Mouse (Mus musculus) skeletal muscle tissue, adult 2 months (tissue): Measurements from ENCODE around the gene Rabl6.
A peak's percentile ranks its signal among the peaks of the same experiment; 100 is the strongest.

Source experiments
- DNase-seq: peaks from one replicate; pipeline ENCODE4 v3.0.0-alpha.2; 2012; ENCODE audit warnings: low read depth, low spot score

Gene Rabl6

DNA sequence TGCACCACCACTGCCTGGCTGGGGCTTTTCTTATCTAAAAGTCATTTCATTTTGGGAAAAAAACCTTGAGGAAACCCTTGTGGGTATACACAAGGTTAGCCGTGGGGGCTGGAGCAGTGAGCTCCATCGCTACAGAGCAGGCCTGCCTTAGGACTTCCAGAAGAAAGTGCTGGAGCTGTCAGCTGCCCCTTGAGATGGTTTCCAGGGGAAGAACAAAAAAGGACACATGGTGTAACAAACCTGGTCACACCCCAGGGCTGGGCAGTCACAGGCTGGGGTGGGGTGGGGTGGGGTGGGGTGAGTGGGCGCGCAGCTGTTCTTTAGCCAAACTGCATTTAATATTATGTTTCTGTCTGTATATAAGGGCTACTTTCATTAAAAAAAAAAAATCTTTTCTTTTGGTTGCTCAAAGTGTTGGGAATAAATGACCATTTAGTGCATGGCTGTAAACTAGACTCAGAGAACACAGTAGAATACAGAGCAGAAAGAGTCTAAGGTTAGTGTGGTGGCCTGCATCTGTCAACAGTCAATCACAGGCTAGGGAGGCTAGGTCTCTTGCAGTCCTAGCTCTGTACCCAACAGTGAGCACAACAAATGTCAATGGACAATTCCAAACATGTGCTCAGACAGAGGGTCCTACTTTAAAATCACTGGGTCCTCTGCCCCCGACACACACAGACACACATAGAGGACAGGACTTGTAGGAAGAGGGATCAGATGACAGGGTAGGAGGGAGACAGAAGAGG is 11.4 kb downstream of the Rabl6 start:
- no peak for DNase-seq

DNA sequence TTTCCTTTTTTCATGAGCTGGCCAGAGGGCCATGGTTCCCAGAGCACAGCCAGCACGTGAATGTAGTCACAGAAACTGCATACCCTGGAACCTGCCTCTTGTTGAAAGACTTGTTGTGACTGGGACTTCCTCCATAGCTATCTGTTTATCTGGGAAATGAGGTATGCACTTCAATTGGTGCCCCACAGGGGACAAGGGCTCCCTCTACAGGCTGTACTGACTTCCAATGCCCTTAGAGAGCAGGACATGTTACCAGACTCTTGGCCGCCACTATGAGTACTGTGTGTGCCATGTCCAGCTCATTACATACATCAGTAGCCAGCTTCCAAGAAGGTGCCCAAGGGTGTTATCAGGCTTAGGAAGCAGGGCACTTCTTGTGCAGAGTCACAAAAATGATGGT is 16.5 kb downstream of the Rabl6 start:
- no peak for DNase-seq

DNA sequence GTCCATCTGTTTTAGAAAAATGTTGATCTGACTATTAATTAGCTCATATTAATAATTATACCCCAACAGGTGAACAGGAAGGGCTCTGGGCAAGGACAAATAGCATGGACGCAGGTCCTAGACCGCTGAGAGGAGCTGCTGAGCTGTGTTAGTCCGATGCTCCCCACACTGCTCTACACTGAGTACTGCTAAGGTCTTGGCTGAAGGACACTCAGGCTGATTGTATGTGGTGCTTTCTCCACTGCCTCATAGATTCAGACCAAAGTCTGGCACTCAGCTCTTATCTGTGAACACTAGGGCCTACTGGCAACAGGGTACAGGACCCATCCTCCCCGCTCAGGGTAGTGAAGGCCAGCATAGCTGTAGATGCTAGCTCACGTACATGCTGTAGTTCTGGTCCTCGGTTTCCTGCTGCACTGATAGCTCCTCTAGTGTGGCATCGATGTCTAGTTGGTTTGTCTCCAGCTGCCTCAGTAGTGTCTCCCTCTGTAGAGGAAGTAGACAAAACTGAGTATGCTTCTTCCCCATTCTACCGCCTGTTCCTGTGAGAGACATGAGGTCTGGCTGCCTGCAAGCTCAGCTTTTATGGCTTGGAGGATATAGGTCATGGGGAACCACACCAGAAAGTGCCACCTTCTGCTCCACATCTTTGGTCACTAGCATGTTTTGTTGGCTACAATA is 20.0 kb downstream of the Rabl6 start:
- no peak for DNase-seq

DNA sequence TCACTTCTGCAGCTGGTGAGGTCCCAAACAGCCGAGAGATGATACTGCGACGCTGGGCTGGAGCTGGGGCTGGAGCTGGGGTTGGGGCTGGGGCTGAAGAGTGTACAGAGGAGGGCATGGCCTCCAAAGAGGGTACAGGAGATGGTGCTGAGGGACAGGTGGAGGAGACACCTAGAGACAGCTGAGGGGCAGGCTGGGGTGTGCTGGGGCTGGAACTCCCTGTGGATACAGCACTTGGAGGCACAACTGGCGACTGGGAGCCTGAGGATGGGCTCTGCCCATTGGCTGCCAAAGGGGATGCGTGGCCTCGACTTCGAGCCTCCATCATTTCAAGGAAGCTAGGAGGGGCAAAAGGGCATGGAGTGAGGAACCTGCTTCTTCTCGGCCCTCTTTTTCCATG is 21.0 kb downstream of the Rabl6 start:
- no peak for DNase-seq

DNA sequence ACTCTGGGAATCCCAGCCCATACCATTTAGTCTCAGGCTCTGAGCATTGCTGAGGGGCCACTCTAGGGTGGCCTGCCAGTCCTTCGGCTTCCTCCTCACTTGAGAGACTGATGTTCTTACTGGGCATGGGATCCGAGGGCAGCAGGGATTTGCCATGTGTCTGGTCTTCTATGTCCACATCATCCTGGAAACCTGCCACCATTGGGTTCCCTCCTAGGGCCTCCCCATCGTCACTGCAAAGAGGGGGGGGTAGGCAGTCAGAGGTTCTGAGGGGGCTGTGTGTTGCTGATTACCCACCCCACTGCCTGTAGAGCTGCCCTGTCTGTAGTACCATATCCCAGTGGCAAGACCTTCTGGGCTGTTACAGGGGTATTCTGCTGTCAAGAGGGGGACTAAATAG is 22.7 kb downstream of the Rabl6 start:
- DNase-seq = no peak

DNA sequence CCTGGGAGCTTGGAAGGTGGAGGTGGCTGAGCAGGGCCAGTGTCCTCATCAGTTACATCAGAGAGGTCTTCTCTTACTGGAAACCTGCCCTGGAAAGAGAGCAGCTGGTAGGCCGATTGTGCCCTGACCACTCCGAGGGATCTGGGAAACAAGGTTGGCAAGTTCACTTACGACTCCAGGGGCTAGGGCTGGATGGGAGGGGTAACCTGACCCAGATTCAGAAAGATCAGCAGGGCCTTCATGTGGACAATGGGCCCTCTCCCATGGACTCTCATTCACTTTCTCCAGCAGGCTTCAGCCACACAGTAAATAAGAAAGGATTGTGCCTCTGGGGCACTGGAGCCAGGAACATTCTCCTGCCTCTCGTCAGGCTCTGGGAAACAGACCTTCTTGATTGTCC is 23.5 kb downstream of the Rabl6 start:
- DNase-seq = no peak

DNA sequence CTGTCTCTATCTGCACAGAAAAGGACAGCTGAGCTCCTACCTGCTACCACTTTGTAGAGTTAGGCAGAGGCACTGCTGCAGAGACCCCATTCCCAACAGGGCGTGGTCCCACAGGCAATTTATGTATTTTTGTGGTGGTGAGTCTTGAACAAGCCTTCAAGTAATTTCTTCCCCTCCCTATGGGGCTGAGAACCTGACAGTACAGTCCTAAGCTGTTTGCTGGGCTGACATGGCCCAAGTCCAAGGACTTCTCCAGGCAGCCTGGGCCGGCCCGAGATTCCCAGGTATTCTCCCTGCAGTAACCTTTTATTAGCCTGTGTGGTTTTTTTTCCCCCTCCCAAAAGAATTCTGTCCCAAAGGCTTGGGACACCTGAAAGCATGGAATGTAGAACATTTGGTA is 24.2 kb downstream of the Rabl6 start:
- no peak for DNase-seq

DNA sequence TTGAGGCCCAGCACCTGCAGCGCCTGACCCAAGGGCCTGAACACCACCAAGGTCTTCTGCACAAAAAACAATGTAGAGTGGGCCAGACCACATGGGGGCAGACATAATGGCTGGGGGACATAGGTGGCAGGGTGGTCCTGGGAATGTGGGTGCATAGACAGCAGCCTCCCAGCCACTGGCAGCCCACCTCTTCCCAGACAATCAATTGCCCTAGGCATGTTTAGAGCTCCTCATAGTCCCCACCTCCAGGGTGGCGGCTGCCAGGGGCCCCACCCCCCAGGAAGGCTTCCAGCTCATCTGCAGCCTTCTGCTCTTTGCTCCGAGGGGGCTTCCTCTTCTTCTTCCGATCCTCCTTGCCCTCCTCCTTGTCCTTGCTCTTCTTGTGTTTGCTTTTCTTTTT is 24.8 kb downstream of the Rabl6 start:
- no peak for DNase-seq

DNA sequence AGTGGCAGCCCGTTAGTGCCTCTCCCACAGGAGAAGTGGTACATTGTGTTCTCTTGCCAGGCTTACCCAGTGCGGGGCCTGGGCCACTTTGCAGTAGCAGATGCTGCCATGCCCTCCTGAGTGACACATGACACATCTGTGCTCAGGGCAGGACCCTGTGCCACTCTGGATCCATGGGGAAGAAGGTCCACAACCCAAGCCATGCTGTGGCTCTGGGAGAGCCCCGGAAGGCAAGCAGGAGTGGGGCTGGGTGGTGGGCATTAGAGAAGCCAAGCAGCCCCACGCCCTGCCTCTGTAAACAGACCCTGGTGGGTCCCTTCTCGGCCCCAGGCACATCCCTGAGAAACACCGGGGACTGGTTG is 25.2 kb downstream of the Rabl6 start:
- DNase-seq = no peak

DNA sequence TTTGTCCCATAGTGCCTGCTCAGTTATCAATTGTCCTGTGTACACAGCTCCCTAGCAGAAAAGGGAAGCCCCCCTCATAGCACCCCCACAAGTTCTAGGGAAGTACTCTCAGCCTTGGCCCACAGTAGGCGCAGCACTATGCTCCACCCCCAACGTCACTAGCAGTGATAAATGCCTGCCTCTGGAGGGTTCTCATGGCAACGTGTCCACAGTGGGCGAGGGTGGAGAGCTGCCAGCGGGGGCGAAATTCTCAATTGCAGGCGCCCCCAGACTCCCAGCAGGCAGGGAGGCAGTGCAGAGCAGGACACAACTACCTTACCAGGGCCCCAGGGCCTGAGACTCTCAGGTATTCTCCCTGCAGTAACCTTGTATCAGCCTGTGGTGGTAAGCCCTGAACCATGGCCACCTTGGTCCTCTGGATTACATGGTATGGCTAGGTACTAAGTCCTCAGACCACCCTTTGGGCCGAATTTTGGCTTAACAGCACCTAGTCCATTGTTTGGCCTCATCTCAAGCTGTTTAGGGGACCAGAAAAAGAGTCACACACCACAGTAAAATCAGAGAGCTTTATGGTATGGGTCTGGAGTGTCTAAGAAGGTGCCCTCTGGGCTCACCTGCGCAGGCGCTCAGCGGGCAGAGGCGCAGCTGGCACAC is 25.7 kb downstream of the Rabl6 start:
- DNase-seq = no peak

DNA sequence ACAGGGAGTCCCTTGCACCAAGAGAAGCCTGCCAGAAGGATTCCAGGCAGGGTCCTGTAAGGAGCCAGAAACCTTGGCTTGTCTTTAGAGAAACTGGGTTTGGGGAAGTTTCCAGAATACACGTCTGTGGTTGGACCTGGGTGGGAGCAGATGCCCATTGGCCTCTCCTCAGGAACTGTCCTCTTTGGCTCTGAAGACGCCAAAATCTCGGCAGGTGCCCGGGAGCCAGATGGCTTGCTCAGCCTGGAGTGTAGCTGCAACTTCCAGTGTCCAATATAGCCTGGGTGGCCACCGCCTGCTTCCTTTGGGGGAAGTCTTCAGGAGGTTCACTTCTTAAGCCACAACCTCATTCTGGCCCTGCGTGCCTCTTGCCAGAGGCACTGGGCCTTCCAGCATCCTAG is 26.4 kb downstream of the Rabl6 start:
- DNase-seq = no peak

DNA sequence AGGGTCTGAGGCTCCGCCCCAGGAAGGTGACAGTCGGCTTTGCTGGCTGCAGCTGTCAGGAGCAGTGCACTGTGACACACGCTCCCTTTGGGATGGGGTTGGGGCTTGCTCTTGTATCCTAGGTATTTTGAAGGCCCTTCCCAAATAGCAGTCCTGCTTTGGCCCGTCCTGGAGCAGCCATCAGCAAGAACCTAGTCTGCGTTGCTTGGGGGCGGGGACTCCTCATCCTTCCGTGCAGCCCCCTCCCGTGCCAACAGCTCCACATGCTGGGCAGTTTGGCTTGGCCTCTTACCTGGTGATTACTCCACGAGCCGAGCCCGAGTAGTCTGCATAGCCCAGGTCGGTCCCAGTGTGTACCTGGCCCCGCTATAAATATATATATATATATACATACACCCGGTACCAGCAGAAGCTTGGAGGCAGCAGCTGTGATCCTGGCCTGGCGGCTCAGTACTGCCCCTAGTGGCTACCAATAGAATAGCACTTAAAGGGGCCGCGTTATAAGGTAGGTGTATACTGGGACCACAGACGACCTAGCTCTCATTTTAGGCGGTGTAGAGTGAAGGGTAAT is 26.9 kb downstream of the Rabl6 start, which contains the start of gene Ajm1:
Ajm1 (minus strand) TSS at position 464 of the 571 bp plus-strand sequence.
- DNase-seq = peak; percentile 56

DNA sequence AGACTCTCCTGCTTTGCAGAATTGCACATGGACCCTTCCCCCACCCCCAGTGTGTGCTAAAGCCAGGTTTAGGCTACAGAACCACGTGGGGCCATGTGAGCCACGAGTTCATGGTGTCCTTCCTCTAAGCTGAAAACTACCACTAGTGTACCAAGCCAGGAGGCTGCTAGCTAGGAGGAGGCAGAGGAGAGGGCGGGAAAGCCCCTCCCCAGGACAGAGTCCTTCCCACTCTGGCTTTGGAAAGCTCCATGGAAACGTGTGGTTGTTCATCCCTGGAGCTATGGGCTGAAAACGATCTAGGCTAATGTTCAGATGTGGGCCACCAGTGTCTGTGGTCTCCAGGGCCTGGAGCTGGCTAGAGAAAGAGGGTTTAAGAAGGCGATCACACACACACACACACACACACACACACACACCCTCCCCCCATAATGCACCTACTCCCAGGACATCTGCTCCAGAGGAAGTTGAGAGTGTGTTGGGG is 27.7 kb downstream of the Rabl6 start:
- no peak for DNase-seq

DNA sequence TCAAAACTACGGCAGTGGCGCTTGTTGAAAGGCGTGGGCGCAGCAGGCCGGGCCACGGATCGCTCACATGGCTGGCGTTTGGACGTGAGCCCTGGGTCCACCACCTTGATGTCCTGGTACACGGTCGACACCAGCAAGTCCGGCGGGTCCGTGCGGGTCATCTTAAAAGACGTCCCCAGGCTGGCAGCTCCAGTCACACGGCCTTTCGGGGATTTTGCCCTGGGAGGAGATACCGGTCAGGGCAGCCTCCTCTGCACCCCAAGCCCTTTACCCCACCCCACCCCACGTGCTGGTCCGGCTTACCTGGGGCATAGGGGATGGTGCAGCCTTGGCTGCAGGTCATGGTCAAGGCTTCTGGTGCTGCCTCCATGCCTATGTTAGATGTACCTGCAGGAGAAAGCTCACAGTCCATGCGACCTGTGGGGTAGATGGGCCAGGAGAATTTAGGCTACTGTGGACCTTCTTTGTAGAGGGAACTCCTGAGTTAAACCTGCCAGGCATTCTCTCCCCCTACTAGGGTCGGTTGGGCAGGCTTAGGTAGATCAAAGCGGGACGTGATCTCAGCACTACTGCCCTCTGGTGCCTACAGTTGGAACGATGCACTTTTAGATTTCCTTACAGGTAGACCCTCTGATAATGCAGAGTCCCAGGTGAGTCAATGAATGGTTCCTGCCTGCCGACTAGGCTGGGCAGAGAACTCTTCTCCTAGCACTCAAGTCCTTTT is 28.4 kb downstream of the Rabl6 start:
- no peak for DNase-seq

DNA sequence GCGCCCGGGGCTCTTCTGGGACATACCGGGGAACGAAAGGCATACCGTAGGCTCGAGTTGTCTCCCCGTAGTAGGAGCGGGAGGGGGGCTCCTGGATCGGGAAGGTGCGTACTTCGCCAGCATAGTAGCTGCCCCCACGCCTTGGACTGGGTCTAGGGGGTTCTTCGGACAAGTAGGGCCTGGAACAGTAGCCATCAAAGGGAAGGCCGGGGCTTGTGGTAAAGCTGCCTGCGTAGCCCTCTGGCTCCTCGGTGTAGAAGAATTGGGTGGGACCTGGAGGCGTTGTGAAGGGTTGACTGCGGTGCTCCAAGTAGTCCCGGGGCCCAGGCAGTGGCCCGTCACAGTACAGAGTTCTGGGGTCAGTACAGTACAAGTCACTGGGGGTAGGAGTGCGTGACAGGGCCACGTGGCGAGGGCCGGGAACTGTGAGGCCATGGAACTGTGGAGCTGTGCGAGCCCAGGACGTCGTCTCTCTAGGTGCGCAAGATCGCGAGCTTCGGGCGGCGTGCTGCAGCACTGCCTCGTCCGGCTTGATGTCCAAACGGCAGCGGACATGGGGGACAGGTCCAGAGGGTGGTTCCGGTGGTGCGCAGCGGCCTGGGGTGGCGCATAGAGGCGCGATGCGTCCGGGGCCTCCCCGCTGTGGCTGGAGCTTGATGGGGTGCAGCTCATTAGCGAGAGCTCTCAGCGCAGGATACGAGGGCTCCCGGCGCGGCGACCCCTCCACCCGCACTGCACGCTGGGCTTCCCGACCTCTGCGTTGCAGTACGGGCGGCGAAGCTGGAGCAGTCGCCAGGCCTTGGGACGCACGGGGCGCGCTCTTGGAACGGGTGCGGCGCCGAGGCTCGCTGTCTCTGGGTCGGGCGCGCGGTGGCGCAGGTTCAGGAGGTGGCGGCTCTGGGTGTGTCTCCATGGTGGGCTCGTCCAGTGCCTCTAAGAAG is 29.3 kb downstream of the Rabl6 start:
- no peak for DNase-seq

DNA sequence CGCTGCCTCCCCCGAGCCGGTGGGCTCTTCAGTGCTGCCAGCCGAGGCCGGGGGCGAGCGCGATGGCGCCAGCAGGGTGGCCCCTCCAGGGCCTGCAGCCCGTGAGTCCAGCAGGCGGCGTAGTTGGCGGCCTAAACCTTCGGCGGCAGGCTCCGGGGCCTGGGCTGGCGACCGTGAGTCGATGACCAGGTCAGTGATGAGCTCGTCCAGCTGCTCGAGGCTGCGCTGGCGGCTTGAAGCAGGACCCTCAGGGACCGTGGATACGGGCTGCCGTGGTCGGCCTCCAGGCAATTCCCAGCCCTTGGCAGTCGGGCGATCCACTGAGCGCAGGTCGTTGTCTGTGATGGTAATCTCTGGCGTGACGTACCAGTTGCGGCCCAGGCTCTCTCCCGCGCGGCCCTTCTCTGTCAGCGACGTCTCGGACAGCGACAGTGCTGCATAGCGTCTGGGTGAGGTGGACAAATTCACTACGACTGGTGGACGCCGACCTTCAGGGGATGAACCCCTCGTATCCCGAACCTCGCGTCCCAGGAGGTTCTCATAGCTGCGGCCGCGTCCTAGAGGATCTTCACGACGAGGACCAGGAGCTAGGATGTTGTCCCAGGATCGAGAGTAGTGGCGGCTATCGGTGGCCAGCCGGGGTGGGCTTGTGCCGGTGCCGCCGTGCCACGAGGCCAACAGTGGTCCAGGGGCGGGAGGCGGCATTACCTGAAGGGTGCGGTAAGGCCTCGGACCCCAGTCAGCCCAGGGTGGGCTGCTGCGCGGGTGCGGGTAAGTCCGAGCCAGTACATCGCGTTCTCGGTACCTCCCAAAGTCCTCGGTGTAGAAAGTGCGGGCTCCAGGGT is 30.1 kb downstream of the Rabl6 start:
- no peak for DNase-seq

DNA sequence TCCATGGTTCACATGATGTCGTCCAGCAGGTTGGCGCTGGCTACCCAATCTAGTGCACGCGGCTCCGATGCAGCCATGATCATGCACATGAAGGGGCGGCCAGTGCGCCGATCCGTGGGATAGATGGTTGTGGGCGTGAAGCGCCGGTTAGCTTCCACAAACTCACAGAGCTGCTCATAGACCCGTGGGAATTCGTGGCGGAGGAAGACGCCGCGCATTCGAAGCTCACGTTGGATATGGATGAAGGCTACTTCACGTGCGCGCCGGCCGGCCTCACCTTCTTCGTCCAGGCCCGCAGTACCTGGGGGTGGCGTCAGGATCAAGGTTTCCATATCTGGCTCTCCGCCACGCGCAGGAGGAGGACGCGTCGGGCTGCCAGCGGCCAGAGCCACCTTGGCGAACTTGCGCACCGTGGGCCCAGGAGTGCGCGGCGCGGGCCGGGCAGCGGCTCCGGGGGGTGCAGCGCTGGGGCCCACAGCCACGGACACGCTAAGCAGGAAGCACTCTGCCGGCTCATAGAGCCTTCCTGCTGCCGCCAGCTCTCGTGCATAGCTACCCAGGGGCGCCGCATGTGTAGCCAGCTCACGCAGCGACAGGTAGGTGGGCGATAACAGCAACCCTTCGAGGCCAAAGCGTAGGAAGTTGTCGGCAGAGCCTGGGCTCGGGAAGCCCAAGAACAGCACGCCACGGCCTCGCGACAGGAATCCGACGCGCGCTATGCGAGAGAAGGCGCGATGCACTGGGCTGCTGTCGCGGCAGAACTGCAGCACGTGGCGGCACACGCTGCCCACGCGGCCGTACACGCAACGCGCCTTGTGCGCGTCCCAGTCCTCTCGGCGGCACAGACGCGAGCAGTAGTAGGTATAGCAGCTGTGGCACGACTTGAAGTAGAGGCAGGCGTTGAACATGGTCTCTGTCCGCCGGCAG is 31.1 kb downstream of the Rabl6 start:
- no peak for DNase-seq

DNA sequence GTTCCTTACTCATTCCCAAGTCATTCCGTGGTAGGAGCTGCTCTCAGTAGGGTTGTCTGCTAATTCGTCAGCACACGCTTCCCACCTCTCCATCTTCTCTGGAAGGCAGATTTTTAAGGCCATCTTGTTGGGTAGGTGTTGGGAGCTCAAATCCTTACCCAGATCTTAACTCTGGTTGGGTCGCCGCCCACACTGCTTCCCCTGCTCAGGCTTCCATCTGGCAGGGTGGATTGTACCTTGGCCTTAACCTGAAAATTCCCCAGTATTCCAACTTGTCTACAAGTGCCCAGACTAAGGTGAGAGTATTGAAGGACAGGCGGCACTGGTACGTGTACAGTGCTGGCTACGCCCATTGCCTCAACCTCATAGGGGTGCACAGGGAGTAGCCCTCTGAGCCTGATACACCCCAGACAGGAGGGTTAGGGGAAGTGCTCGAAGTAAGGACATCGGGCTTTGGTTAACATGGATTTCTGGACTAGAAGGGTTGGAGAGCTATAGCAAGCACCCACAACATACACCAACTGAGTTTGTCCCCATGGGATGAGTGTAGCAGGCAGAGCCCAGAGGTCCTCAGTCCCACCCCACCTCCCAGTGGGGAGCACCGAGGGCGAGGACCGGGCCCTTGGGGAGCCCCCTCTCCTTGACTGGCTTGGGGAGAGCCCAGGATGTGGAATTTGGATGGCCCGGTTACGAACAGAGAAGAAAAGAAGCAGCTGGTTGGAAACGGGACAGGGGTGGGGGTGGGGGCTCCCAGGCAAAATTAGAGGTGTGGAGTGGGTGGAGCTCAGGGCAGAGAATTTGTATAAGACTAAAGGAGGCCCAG is 32.1 kb downstream of the Rabl6 start:
- DNase-seq = no peak
